Mouse (Mus musculus): ENCODE measurements around the gene Nfe2l3. TPM values are rescaled to one million over a fixed set of nuclear protein-coding genes. Genes with fewer than 3 reads are reported as not detected.
A peak's percentile ranks its signal among the peaks of the same experiment; 100 is the strongest.
"Not testable (repeated sequence)": the region's sequence is repeated elsewhere in the genome, so short reads cannot be mapped to it uniquely, and the experiment has no call there.

The Nfe2l3 gene
- polyA plus RNA-seq, 1 experiment from 2014 or later = 2.0 TPM

DNA sequence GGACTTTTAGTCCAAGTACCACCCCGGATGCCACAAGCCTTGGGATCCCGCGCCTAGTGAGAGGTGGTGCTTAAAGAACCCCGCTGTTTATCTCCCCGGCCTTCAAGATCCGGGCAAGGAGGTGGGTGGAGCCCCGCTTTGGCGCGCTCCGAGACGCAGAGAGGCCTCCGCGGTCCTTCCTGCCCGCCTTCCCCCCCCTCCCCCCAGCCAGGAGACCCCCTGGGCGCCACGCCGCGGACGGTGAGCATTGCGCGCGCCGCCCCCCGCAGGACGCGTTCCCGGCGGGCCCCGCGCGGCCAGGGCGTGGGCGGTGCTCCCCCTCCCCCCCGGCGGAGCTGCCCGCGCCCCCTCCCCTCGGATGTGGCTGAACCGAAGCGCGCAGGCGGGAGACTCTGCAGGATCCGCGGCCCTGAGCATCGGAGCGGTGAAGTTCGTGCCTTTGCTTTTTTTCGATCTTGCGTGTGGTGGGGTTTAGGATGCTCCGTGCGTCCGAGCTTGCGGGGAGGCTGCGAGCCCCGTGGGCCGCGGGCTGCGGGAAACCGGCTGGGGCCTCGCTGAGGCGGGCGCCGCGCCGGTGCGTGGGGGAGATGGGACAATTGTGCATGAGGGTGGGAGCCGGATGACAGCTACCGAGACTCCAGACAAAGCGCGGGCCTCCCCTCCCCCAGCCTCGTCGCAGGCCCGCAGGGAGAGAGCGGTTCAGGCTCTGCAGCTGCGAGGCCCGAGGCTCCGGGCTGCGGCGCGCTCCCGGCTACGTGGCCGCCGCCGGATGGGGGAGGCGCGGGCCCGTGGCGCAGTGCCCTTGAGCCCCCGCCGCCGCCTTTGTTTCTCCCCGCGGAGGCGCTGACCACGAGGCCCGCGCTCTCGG is 38.1 kb downstream of the Nfe2l3 start, which contains the start of gene Cbx3:
TSS of gene Cbx3 (plus strand) at position 50 of the 868 bp plus-strand sequence.
- under 1% methylated on average over 71 of the region's 99 CpGs for WGBS

DNA sequence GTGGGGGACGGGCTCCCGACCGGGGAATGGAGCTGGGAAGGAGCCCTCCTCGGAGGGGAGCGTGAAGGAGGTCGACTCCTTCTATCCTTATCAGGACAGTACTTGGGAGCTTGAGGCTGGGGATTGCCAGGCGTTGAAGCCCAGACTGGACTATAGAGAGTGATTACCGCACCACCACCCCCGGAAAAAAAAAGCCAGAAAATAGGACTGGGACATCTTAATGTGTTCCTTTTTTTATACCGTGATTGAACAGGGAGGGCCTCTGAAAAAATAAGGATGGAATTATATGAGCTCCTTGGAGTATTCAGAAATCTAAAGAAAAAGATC is 38.7 kb downstream of the Nfe2l3 start:
- H3K36me3 ChIP-seq = peaks cover 43% of the 10 kb centered on the region
- peak overlapping the region; percentile 98 for H3K4me3 ChIP-seq
- peak overlapping the region; percentile 100 for H3K27ac ChIP-seq
- H3K27me3 ChIP-seq = no peaks in the 10 kb centered on the region
- peaks cover 26% of the 10 kb centered on the region for H3K4me1 ChIP-seq
- H3K9ac ChIP-seq = peak overlapping the region; percentile 100
- H3K9me3 ChIP-seq = no peaks in the 10 kb centered on the region
- ATAC-seq (ENCODE audit: insufficient number of reproducible peaks, insufficient read depth, low FRiP score, low TSS enrichment, low read depth) = peak; percentile 2; the same call in 1 of the 2 replicates
- peak overlapping the region; percentile 66 for H3K4me2 ChIP-seq
- 0% methylated on average over 10 of the region's 10 CpGs for WGBS

More for the DNA sequence above, 38.1 kb downstream of the Nfe2l3 start, which contains the start of gene Cbx3:
- H3K9ac ChIP-seq = peak within 1 kb of the TSS; percentile 100
- peak within 1 kb of the TSS; percentile 66 for H3K4me2 ChIP-seq
- H3K27me3 ChIP-seq = no peaks in the 10 kb centered on the region
- H3K36me3 ChIP-seq = peaks cover 44% of the 10 kb centered on the region
- H3K9me3 ChIP-seq = no peaks in the 10 kb centered on the region
- ATAC-seq (ENCODE audit: insufficient number of reproducible peaks, insufficient read depth, low FRiP score, low TSS enrichment, low read depth) = peak; percentile 87
- H3K4me3 ChIP-seq = peak within 1 kb of the TSS; percentile 98
- peaks cover 32% of the 10 kb centered on the region for H3K4me1 ChIP-seq
- H3K27ac ChIP-seq = peak within 1 kb of the TSS; percentile 100

DNA sequence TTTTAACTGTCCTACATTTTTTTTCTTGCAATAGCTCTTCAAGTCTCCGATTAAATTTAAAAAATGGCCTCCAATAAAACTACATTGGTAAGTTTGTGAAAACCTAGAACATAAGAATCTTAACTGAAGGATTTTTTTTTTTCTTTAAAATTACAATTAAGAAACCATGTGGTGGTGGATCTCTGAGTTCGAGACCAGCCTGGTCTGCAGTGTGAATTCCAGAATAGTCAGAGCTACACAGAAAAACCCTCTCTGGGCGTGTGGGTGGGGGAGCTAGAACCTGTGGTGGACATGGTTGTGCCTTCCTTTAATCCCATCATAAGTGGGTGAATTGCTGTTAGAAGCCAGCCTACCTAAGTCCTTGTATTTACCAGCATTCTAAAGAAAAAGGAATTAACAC is 39.3 kb downstream of the Nfe2l3 start:
- 8% methylated on average over 3 of the region's 3 CpGs for WGBS
- ATAC-seq (ENCODE audit: insufficient number of reproducible peaks, insufficient read depth, low FRiP score, low TSS enrichment, low read depth) = no peak
- Histone ChIP-seq H3K9me3 (no peaks in the 10 kb centered on the region), H3K4me2 (peak overlapping the region; percentile 66), H3K9ac (peak overlapping the region; percentile 100), H3K36me3 (peaks cover 41% of the 10 kb centered on the region), H3K27ac (peak overlapping the region; percentile 44; the same call in 1 of the 2 replicates), H3K27me3 (no peaks in the 10 kb centered on the region), H3K4me3 (peak overlapping the region; percentile 98), H3K4me1 (peaks cover 19% of the 10 kb centered on the region)

DNA sequence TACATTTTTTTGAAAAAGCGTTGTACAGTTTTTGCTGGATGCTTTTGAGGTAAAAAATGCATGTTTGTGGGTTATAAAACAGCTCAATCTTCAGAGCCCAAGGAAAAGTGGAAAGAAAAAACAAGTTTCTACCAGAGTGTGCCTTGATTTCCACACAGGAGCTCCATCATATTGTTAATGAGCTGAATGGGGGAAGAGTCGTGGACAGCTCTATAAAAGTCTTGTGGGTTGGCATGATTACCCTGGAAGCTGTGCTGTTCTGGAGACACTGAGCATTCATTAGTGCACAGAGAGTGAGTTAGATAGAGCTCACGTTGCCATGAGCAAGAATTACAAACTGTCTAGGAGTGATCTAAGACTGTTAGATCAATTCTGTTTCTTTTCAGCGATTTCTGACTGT is 39.7 kb downstream of the Nfe2l3 start:
- Histone ChIP-seq H3K9me3 (no peaks in the 10 kb centered on the region), H3K27ac (peak overlapping the region; percentile 44; the same call in 1 of the 2 replicates), H3K36me3 (peaks cover 41% of the 10 kb centered on the region), H3K4me1 (peaks cover 16% of the 10 kb centered on the region), H3K9ac (peak overlapping the region; percentile 100), H3K4me2 (peak overlapping the region; percentile 66), H3K4me3 (peak overlapping the region; percentile 98), H3K27me3 (no peaks in the 10 kb centered on the region)
- WGBS = 36% methylated on average over 4 of the region's 4 CpGs
- ATAC-seq (ENCODE audit: insufficient number of reproducible peaks, insufficient read depth, low FRiP score, low TSS enrichment, low read depth) = no peak

DNA sequence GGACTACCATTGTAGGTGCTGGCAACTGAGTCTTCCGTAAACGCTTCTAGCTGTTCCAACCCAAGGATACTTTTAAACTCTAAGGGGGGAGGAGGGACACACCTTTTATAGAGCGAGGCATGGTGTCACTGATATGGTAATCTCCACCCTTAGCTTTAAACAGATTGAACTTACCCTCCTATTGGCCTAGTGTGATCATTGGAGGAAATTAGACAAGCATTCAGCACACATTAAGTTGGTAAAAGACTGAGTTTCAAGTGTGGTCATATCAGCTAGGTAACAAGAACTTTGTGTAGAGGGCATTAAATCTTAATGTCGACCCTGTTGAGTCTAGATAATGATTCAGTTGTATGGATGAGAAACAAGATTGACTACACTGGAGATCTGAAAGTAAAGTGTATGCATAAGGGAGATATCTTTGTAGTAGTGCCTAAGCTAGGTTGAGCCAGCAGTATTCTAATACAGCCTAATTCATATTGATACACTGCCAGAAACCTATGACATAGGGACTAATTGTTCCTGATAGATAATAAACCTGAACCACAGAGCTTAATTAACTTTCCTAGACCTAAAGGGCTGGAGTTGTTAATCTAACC is 46.8 kb downstream of the Nfe2l3 start:
- no peak for ATAC-seq (ENCODE audit: insufficient number of reproducible peaks, insufficient read depth, low FRiP score, low TSS enrichment, low read depth)
- 96% methylated on average over 4 of the region's 4 CpGs for WGBS
- Histone ChIP-seq H3K4me1 (0 out of 2 replicates have a peak, but pooled peaks cover 2% of the 10 kb centered on the region), H3K27me3 (no peaks in the 10 kb centered on the region), H3K4me2 (no peak overlapping the region), H3K27ac (no peak overlapping the region), H3K4me3 (no peak overlapping the region), H3K9me3 (no peaks in the 10 kb centered on the region), H3K9ac (no peak overlapping the region), H3K36me3 (peaks cover 78% of the 10 kb centered on the region)

DNA sequence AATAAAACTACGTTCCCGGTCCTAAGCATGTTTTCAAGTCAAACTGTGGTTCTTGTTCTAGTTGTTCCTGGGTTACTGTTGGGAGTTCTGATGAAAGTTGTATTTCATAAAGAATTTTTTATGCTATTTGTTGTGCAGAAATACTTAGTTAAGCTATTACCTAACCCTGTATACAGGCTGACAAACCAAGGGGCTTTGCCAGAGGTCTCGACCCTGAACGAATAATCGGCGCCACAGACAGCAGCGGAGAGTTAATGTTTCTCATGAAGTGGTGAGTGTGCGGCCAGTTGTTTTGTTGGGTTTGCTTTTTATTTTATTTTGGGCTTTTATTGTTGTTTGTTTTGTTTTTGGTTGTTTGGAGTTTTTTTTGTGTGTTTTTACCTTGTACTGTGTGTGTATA is 49.1 kb downstream of the Nfe2l3 start:
- Histone ChIP-seq H3K4me1 (no peaks in the 10 kb centered on the region), H3K36me3 (peaks cover 65% of the 10 kb centered on the region), H3K27ac (no peak overlapping the region), H3K9ac (no peak overlapping the region), H3K4me3 (no peak overlapping the region), H3K27me3 (no peaks in the 10 kb centered on the region), H3K9me3 (no peaks in the 10 kb centered on the region), H3K4me2 (no peak overlapping the region)
- ATAC-seq (ENCODE audit: insufficient number of reproducible peaks, insufficient read depth, low FRiP score, low TSS enrichment, low read depth) = no peak
- WGBS = 93% methylated on average over 8 of the region's 8 CpGs

DNA sequence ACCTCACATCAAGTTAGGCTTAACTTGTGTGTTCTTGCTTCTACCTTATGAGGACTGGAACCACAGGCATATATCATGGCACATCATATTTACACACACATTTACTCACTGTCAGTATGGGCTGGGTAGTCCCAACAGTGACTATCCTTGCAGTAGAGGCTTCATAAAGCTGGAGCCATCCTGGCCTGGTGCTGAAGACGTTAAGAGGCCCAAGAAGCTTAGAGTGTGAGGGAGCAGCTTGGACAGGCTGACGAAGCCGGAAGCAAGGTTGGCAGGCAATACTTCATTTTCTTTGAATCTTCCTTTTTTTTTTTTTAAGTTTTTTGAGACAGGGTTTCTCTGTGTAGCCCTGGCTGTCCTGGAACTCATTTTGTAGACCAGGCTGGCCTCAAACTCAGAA is 51.4 kb downstream of the Nfe2l3 start:
- no peak overlapping the region for H3K9ac ChIP-seq
- no peaks in the 10 kb centered on the region for H3K4me1 ChIP-seq
- H3K36me3 ChIP-seq = peaks cover 47% of the 10 kb centered on the region
- H3K27ac ChIP-seq = no peak overlapping the region
- H3K4me3 ChIP-seq = no peak overlapping the region
- H3K27me3 ChIP-seq = no peaks in the 10 kb centered on the region
- 95% methylated on average over 3 of the region's 3 CpGs for WGBS
- peaks cover 4% of the 10 kb centered on the region; the same call in 1 of the 2 replicates for H3K9me3 ChIP-seq
- ATAC-seq (ENCODE audit: insufficient number of reproducible peaks, insufficient read depth, low FRiP score, low TSS enrichment, low read depth) = no peak
- no peak overlapping the region for H3K4me2 ChIP-seq

DNA sequence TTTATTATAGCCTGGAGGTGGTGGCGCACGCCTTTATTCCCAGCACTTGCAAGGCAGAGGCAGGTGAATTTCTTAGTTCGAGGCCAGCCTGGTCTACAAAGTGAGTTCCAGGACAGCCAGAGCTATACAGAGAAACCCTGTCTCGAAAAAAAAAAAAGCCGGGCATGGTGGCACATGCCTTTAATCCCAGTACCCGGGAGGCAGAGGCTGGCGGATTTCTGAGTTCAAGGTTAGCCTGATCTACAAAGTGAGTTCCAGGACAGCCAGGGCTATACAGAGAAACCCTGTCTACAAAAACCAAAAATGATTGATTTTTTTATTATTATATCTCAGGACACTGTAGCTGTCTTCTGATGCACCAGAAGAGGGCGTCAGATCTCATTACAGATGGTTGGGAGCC is 52.1 kb downstream of the Nfe2l3 start:
- not testable (repeated sequence) for H3K4me1 ChIP-seq; ATAC-seq (ENCODE audit: insufficient number of reproducible peaks, insufficient read depth, low FRiP score, low TSS enrichment, low read depth); H3K27ac ChIP-seq; H3K9ac ChIP-seq; H3K27me3 ChIP-seq; H3K4me3 ChIP-seq; H3K4me2 ChIP-seq; H3K9me3 ChIP-seq
- WGBS = 88% methylated on average over 8 of the region's 8 CpGs
- H3K36me3 ChIP-seq = peaks cover 40% of the 10 kb centered on the region

DNA sequence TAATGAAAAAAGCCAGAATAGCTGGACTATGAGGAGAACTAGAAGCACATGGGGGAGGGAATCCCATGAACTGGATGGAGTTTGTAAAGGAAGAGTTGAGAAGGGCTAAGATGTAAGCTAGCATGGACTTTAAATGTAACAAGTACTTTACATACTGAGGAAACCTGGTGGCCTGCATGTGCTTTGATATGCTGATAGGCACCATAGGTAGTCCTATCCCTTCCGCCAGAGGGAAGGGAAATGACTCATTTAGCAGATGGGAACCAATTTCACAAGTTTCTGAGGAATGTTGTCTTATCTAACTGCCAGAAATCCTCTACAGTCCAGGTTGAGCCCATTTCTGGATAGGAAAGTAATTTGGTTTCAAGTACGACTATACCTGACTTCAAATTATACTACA is 53.2 kb downstream of the Nfe2l3 start:
- Histone ChIP-seq H3K4me2 (no peak overlapping the region), H3K9ac (no peak overlapping the region), H3K9me3 (peaks cover 4% of the 10 kb centered on the region; the same call in 1 of the 2 replicates), H3K4me1 (no peaks in the 10 kb centered on the region), H3K36me3 (peaks cover 29% of the 10 kb centered on the region), H3K27ac (no peak overlapping the region), H3K27me3 (no peaks in the 10 kb centered on the region), H3K4me3 (no peak overlapping the region)
- no peak for ATAC-seq (ENCODE audit: insufficient number of reproducible peaks, insufficient read depth, low FRiP score, low TSS enrichment, low read depth)
- whole genome bisulfite sequencing = 65% methylated on average over 2 of the region's 2 CpGs

DNA sequence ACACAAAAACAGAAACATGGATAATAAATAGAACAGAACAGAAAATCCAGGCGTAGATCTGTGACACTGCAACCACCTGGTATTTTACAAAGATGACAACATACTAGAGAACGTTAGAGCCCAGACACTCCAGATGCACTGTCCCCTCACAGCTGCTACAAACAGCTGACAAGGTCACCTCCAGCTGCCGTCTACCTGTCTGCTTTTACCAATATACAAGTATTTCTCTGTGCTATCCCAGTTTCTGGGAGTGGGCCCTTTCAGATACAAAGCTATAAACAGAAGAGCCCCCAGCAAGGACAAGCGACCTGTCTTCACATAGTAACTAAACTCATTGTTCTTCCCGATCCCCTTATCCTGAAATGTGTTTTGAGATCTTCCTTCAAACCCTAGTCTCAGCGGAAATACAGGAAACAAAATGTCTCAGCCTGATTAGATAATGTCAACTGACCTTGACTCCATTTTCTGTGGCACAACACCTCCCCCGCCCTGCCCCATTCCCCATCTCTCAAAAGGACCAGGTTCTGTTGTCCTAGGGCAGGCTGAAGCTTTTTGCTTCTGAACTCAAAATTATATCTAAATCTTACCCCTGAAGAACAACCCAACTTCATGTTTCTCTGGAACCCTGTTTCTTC is 53.7 kb downstream of the Nfe2l3 start:
- no peaks in the 10 kb centered on the region for H3K4me1 ChIP-seq
- WGBS = 65% methylated on average over 7 of the region's 7 CpGs

DNA sequence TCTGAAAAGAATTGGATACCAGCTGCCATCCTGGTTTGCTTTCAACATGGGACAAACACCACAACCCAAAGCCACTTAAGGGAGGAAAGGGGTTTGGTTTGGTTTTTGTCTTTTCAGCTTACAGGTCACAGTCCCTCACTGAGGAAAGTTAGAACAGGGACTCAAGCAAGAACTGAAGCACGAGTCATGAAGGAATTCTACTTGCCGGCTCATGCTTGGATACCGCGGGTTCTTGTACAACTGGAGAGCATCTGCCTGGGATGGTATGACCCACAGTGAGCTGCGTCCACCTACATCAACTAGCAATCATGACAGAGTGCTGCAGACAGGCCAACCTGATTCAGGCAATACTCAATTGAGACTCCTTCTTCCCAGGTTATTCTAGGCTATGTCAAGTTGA is 54.3 kb downstream of the Nfe2l3 start:
- no peak overlapping the region for H3K27ac ChIP-seq
- no peaks in the 10 kb centered on the region for H3K27me3 ChIP-seq
- H3K36me3 ChIP-seq = peaks cover 18% of the 10 kb centered on the region
- H3K4me1 ChIP-seq = no peaks in the 10 kb centered on the region
- WGBS = 92% methylated on average over 5 of the region's 5 CpGs
- no peak overlapping the region for H3K4me2 ChIP-seq
- no peak overlapping the region for H3K4me3 ChIP-seq
- no peak overlapping the region for H3K9ac ChIP-seq
- peaks cover 4% of the 10 kb centered on the region; the same call in 1 of the 2 replicates for H3K9me3 ChIP-seq
- ATAC-seq (ENCODE audit: insufficient number of reproducible peaks, insufficient read depth, low FRiP score, low TSS enrichment, low read depth) = no peak

More for the DNA sequence above, 53.7 kb downstream of the Nfe2l3 start:
- Histone ChIP-seq H3K27ac (no peak overlapping the region), H3K27me3 (no peaks in the 10 kb centered on the region), H3K4me3 (no peak overlapping the region), H3K9ac (no peak overlapping the region), H3K36me3 (peaks cover 24% of the 10 kb centered on the region), H3K4me2 (no peak overlapping the region), H3K9me3 (peaks cover 4% of the 10 kb centered on the region; the same call in 1 of the 2 replicates)
- no peak for ATAC-seq (ENCODE audit: insufficient number of reproducible peaks, insufficient read depth, low FRiP score, low TSS enrichment, low read depth)
